Mouse (Mus musculus) left cerebral cortex, adult 9 months (tissue): ENCODE measurements at regions not wholly inside any gene's neighbourhood (a gene's known extent, or its start where the extent isn't known, plus 50 kb on each side); places are given as distances from the start of the nearest gene placed in this dataset.

Experiments used
- DNase-seq, 2 experiments: peaks; one replicate each; pipeline ENCODE4 v3.0.0; 2022; ENCODE audit warnings: low spot score in 2 of 2

DNA sequence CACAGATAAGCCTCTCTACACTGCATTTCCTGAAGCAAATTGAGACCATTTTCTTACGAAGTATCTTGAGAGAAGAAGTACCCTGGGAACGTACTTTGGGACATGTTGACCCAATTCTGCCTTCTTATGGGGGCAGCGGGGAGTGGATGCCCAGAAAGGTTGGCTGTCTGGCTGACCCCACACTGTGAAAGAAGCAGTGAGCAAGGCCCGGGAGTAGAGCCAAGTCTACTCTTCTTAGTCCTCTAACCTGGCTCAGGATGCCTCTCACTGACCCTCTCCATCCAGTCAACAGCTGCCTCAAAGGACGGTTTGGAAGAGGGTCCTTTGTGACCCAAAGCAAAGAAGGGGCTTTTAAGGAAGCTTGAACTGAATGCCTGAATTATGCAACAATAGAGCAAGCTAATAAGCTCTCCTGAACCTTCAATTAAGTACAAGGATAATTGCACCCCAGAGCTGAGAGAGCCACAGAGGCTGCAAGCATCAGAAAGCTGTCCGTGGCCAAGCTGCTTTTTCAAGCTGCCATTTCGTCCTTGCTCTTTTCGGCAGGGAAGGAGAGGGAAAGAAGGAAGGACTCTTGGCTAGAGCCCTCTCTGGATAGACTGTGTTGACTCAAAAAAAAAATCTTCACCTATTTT is 70.3 kb downstream of the Pctp start:
- DNase-seq: peak; percentile 23 to 28

DNA sequence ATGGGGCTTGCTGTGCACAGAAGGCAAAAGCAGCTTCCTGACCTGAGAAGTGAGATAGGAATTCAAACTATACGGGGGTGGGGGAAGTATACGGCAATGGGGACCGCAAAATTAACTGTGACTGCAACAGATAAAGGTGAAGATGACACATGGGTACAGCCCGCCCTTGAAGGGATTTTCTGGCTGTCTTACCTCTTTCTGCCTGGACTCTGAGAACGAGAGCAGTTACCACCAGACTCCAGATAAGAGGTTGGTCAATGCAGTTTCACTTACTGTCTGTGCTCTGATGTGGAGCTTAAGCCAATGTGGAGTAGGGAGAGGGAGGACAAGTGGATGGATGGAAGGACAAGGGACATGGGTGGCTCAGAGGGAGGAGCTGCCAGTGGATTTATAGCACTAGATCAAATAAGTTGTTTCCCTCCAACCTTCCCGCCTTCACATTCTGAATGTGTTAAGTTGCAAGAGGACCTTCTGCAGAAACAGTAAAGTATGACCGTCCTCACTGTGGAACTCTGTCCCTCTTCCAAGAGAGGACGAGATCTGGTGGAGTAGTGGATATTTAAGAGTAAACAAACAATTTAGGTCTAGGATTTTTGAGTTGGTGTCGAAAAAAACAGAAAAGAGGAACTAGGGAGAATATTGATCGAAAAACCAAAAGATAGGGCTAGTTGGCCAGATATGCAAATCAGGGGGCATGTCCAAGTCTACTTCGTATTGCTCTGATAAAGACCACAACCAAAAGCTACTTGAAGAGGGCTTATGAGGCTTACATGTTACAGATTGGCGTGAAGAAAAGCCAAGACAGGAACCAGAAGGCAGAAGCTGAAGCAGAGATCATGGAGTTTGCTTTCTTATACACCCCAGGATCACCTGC is 73.3 kb downstream of the Pctp start:
- DNase-seq: no peak

DNA sequence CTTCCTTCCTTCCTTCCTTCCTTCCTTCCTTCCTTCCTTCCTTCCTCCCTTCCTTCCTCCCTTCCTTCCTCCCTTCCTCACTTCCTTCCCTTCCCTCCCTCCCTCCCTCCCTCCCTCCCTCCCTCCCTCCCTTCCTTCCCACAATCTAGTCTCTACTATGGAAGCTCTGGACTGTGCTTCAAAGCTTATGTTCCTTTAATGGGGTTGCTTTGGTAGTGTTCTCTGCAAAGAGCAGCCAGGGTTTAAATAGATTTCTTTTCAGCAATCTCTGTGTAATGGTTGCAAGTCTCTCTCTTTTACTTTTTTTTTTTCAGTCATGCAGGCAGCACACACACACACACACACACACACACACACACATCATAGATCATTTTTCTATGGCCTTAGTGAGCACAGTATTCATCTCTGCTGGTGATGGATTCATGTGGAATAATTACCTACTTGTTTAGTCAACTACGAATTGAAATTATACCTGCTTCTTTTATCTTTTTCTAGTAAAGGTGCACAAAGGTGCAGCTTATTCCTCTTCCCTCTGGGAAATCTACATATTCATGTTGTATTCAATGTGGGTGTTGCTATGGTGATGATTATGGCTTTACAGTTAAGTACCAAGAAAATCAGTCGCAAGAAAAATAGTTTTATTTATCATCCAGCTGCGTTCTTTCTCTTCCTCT is 75.1 kb downstream of the Pctp start:
- no peak for DNase-seq

DNA sequence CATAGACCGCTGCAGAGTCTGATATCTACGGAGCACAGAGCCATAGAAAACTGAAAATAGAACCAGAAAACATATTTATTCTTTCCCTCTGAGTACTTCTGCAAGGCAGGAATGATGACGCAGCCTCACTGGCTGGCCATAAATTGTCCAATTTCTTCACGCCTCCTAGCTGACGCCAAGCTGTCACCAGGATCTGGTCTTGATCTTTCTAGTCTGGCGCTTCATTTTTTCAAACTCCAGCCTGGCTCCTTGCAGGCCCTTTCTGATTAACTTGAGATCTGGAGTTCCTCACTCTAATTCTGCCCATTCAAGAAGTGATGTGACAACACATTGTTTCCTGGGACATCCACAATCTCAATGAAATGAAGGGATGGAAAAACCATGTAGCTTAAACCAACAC is 80.1 kb downstream of the Pctp start:
- DNase-seq: no peak

DNA sequence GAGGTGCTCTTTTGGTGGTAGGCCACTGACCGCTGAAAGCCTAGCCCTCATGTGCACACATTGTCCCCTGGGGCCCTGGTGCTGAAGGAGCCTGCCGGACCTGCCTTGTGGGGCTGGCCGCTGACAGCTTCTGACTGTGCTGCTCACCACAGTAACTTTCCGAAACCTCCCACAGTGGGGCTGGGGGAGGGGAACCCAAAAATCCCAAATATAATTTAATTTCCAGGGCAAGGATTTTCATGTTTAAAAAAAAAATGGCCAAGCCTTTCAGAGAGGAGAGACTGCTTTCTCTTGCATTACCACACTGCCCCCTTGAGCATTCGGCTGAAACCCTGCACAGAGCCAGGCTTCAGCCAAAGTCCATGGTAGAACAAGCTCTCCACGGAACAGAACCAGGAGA is 81.5 kb downstream of the Pctp start:
- peak; percentile 30 to 62 for DNase-seq

DNA sequence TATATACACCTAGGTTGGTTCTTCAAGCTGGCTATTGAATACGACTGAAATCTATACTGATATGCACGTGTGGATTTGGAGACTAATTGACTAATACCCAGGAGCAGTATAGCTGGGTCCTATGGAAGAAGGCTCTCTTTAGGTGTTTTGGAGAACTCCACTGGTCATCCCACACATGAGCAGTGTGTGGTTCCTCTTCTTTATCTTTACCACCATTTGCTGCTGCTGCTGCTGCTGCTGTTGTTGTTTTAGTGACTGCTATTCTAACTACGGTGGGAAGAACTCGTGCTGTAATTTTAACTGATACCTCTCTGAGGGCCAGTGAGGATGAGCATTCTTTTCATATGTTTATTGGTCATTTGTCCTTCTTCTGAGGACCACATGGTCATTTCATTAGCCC is 86.9 kb downstream of the Pctp start:
- DNase-seq: no peak

DNA sequence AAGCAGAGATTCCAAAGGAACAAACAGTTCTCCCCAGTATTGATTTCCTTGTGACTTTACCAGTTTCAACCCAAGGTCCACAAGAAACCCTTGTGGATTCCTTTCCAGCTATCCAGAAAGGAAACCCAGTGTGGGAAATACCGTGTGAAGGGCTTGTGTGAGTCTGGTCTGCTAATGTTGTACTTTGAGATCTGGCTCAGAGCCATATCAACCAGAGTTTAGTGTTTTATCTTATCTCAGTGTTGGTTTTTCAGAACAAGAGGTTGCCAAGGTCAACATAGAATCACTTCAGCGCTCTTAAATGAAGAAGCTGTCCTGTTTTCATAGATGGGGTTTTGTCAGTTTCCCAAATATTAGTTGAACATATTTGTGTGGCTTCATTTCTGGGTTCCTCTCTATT is 88.1 kb downstream of the Pctp start:
- DNase-seq: no peak

DNA sequence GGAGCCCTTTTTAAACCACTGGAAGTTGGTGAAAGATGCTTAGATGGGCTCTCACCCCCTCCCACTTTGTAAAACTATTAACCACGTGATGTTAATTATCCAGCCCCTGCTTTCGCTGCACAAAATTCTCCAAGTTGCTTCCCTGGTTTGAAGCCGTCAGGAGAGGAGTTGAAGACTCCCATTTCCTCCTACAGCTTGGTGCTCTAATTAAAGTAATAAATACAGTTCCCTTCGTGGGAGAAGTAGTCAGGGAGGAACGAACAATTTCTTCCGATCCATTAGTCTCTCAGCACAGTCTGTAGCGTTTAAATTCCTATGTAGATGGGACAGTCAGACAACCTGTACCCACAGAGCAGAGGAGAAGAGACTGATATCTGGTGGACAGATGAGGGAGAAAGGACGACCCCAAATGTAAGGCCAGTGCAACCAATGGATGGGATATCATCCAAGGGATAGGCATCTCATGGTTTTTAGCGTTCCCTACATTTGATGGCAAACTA is 101.4 kb downstream of the Pctp start:
- peak in 1 of 2 experiments; percentile 19 for DNase-seq

DNA sequence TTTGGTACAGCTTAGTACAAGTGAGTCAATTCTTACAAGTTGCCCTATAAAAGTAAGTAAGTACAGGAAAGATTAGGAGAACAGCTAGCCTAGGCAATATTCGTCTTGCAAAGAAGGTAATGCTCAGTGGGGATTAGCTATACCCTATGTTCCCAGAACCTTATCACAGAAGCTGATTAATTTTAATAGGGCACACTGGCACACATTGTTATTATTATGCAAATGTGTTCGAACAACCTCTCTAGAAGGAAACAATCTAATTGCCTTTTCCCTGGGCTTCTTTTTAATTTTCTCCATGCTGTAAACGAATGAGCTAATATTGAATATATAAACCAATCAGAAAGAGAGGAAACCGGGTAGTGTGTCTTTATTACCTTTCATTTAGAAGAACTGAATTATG is 104.2 kb downstream of the Pctp start:
- DNase-seq: no peak

DNA sequence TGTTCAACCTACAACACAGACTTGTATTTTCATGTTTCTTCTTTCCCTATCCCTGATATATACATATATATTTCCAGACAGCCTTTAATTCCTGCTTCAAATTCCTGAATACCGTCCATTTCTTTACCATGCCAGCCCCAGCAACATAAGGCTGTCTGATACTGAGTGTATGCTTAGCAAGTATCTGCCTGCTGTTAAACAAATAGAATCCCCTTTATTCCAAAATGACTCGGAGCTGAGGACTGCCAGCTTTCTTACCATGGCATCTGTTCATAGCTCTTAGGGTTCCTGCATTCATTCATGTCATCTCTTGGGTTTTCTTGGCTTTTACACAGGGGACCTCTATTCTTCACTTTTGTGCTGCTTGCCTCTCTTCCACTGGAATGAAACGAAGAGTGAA is 105.8 kb downstream of the Pctp start:
- DNase-seq: no peak

DNA sequence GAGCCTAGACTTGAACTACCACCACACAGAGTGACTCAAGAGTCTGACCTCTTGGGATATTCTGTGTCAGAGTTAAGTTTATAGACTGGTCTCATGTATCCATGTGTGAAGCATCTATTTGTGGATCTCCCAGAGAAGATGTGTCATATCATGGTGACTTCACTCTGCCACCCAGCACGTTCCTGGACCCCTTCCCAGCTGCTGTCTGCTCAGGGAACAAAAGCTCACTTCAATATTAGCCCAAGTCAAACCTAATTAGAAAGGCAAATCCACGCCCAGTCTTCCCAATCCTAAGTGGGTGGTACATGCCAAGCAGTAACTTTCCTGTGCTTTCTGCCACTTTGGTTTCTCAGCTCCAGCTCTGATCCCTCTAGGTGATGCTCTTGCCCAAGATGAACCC is 94.1 kb upstream of the Ankfn1 start:
- DNase-seq: no peak

DNA sequence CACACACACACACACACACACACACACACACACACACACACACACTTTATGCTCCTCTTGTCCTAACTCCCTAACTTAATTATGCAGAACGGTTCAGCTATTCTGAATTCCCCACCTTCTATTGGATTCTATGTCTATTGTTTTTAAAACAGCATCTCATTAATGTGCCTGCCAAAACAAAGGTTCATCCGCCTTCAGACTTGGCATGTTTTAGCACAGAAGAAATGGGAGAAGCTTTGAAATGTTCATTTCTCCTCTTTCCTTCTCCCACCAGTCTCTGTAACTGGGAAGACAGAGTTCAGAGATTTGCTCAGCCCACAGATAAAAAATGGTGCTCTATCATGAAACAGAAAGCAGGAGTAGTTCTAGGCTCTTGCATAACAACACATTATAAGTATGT is 90.1 kb upstream of the Ankfn1 start:
- peak; percentile 3 to 33 for DNase-seq

DNA sequence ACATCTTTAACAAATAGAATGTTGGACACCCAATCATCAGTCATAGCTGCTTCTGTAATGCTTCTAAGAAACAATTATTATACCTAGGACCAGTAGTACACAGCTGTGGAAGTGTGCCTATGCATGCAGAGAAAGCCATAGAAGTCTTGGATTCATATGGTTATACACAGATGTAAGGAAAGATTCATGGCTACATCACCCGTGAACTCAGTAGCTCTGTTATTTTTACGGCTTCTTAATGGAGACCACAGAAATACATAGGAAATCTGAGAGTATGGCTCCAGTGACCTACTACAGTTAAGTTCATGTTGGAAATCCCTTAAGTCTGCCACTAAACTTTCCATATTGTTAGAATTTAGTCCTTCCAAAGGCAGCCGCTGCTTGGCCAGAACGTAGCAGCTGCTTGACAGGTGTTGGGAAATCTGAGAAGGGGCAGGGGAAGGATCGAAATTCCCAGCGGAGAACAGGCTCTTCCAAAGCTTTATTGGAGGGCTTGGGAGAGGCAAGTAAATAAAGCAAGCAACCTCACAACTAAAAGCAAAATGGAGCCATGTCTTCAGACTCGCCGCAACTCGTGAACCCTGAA is 78.8 kb upstream of the Ankfn1 start:
- no peak for DNase-seq

DNA sequence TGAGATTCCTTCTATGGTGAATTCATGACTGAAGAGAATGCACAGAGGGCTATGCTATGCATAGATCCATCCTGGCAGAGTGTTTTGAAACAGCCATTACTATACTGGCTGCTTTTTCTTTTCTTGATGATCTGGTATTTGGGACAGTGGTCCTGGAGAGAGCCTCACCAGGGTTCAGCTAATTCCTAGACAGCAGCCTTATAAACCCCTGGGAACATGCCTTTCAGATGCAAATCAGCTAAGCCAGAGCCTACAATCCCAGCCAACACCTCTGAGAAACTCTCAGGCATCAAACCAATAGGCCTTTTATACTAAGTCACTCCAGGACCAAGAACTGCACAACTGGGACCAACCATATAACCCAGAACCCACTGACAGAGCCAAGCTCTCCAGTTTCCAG is 64.4 kb upstream of the Ankfn1 start:
- no peak for DNase-seq

DNA sequence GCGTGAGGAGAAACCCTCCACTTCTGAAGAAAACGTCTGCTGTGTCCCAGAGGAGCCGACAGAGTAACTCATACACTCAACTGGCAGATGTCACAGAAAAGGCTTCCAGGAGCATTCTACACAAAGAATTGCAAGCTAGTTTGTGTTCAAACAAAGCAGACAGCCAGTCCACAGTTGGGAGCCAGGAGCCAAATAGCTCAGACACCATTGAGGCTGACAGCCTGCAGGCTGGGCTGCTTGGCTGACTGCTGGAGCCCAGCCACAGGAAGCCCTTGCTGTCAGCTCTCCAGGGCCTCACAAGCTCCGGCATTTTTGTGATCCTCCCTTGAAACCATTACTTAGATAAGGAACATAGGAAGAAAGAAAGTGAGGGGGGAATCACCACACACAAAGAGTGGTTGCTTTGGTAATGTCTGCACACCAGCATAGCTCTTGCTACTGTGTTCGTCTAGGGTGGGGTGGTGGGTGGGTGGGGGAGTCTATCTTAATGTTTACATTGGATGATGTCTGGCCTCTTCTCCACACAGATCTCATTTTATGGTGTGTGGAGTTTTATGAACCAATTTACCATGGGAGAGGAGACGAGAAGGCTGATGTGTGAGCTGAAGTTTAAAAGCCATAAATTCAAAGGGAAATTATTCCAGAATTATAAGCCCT is 62.3 kb upstream of the Ankfn1 start:
- DNase-seq: no peak

DNA sequence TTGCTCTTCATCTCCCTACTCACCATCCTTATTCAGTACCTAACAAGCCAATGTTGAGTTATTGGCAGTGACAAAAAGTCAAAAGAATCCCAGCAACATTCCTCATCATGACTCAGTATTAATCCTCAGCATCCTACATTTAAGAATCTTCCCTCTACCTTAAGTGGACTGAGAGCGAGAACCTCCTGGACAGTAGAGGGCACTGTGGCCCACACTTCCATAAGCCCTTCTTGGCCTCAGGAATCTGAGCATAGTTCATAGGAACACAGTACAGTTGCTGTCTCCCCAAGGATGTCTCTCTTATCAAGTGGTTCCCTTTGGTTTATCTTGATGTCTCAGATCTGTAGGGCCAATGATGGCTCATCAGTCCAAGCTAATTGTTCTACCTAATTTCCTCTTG is 60.5 kb upstream of the Ankfn1 start:
- DNase-seq: no peak

DNA sequence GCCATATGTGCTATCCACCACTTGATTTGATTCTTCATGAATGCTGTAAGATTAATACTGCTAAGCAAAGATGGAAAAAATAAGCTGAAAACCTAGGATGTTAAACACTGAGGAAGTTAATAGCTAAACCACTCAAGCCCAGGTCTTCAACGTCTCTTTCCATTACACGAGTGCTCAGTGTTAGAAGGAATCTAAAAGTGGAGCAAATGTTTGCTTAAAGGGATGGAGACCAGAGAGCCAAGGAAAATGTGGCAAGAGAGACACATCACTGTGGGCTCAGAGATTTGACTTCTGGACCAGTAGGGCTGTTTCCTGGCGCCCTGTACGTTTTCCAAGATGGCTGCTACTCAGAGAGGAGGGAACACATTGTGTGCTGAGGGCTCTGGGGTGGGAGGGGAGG is 59.4 kb upstream of the Ankfn1 start:
- no peak for DNase-seq

DNA sequence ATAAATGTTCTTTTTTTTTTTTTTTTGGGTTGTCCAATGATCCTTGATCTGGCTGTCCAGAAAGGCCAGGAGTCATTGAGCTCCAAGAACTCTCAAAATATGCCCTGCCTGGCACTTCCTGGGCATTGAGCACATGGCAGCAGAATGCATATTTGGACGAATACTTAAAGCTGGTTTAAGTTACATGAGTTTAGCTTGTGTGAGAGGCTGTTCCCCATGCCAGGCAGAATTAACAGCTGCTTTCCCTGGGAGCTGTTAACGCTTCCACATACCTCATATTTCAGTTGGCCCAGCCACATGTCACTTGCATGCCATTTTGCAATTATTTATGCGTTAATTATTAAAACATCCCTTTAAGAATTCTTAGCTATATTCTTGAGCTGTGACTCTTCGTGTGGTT is 56.6 kb upstream of the Ankfn1 start:
- no peak for DNase-seq

DNA sequence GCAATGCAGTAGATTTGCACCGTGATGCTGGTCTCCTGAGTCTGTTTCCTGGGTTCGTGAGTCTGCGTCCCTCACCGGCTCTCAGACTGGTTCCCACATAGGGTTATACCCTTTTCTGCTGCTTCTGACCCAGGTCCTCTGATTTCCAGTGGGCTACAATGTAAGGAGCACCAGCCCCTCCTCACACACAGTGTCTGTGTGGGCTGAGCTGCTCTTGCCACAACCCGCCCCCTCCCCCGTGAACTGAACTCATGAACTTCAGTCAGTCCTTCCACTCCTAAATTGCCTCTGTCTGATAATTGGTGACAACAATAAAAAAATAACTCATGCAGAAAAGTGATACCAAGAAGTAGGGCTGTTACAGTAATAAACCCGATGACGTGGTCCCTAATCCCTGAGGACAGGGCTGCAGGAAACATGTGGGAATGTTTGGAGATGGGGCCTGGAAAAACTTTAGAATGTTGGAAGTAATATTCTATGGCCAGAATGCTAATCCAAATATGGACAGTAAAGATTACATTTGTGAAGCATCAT is 54.2 kb upstream of the Ankfn1 start:
- no peak for DNase-seq
